In the genomic region with DNA sequence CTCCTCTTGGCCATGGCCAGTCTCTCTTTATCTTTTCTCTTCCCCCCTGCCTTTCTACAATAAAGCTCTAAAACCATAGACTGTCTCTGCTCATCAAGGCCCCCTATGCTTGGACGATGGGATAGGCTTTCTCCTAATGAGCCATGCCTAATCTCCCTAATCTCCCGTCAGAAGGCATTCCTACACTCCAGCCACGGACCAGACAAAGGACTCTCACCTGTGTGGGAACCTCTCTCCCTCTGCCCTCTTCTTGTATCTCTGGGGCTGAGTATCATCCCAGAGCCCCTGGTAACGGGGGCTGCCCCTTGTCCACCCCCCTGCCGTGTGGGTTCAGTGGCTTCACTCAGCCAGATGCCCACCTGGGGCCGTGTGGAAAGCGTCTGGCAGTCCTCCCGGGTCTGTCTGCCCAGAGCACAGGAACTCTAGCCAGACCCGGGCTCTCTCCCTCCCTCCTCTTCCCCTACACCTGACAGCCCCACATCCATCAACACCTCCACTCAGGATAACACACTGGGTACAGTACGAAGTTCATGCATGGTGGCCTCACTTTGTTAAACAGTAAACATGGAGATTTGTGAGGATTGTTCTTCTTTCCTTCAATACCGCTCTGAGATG, we compare ENCODE assay signal across 12 mouse cellular contexts. TPM values are rescaled to one million over a fixed set of nuclear protein-coding genes. Genes with fewer than 3 reads are reported as not detected.
A peak's percentile ranks its signal among the peaks of the same experiment; 100 is the strongest.
DNase-seq lines count a peak whose midpoint lies in the region; ATAC-seq lines count a peak whose summit lies in the region.
"Had no signal": no experiment of that assay in that cellular context is flagged by ENCODE, and none has a peak within 500 bp of the region (broad histone marks: within the 10 kb centered on the region; RNA-seq: fewer than 3 reads in every experiment).

No protein-coding gene starts in this region.

- WGBS in neural tube, embryonic 11.5 days, result 19% methylated on average over 11 of the region's 11 CpGs
- 26% methylated on average over 11 of the region's 11 CpGs for WGBS in hindbrain, embryonic 10.5 days

- DNase-seq in neural tube, embryonic 11.5 days (ENCODE audit: low spot score), result peak; percentile 11
- no peak for DNase-seq in neural tube, embryonic 10.5 days (ENCODE audit: extremely low spot score, low spot score)
- DNase-seq in hindbrain, embryonic 10.5 days (ENCODE audit: low spot score), result no peak
- peak; percentile 26 to 73 for DNase-seq in kidney, postnatal 25 days
- DNase-seq in spleen, postnatal 36 days (ENCODE audit: low spot score in 2 of 2), result no peak
- DNase-seq in T-cell, adult 2 months (ENCODE audit: low spot score), result no peak
- no peak for DNase-seq in adrenal gland, adult 18-20 months (ENCODE audit: low spot score in 2 of 2)
- DNase-seq in frontal cortex, postnatal 10 days (ENCODE audit: low spot score in 2 of 2), result no peak
- DNase-seq: gastrocnemius, postnatal 14 days; liver, embryonic 13.5 days; thymus, postnatal 4 days had no signal

- no peaks in the 10 kb centered on the region for H3K27me3 ChIP-seq in neural tube, embryonic 11.5 days (ENCODE audit: control insufficient read depth, insufficient read depth, low read length)
- H3K27me3 ChIP-seq in hindbrain, embryonic 10.5 days (ENCODE audit: insufficient read depth, poor library complexity, severe bottlenecking), result no peaks in the 10 kb centered on the region
- H3K27me3 ChIP-seq: liver, embryonic 13.5 days had no signal

- no peaks in the 10 kb centered on the region for H3K36me3 ChIP-seq in neural tube, embryonic 11.5 days (ENCODE audit: control insufficient read depth, insufficient read depth, low read length)
- H3K36me3 ChIP-seq in hindbrain, embryonic 10.5 days, result peaks cover under 1% of the 10 kb centered on the region; the same call in 1 of the 2 replicates
- H3K36me3 ChIP-seq: liver, embryonic 13.5 days had no signal

- H3K4me3 ChIP-seq in neural tube, embryonic 11.5 days (ENCODE audit: low read depth, low read length), result no peak overlapping the region
- H3K4me3 ChIP-seq in hindbrain, embryonic 10.5 days, result no peak overlapping the region
- H3K4me3 ChIP-seq: liver, embryonic 13.5 days had no signal

- H3K9ac ChIP-seq in neural tube, embryonic 11.5 days (ENCODE audit: low read length), result no peak overlapping the region
- H3K9ac ChIP-seq: liver, embryonic 13.5 days had no signal

- no peak overlapping the region for H3K27ac ChIP-seq in neural tube, embryonic 11.5 days (ENCODE audit: low read depth, low read length)
- H3K27ac ChIP-seq in hindbrain, embryonic 10.5 days, result peak overlapping the region; percentile 31; the same call in 1 of the 2 replicates
- H3K27ac ChIP-seq: liver, embryonic 13.5 days had no signal

- H3K4me1 ChIP-seq in neural tube, embryonic 11.5 days (ENCODE audit: control insufficient read depth, insufficient read depth, low read length), result no peaks in the 10 kb centered on the region
- peaks cover 10% of the 10 kb centered on the region for H3K4me1 ChIP-seq in hindbrain, embryonic 10.5 days (replicated peaks)
- H3K4me1 ChIP-seq: liver, embryonic 13.5 days had no signal

- H3K9me3 ChIP-seq in neural tube, embryonic 11.5 days (ENCODE audit: control insufficient read depth, low read length), result no peaks in the 10 kb centered on the region
- H3K9me3 ChIP-seq in hindbrain, embryonic 10.5 days, result no peaks in the 10 kb centered on the region
- H3K9me3 ChIP-seq: G1E; liver, embryonic 13.5 days had no signal

- ATAC-seq in neural tube, embryonic 11.5 days (ENCODE audit: insufficient read depth, low FRiP score, low TSS enrichment), result peak; percentile 9; the same call in 1 of the 2 replicates

- H3K4me2 ChIP-seq in neural tube, embryonic 11.5 days (ENCODE audit: low read depth), result no peak overlapping the region
- H3K4me2 ChIP-seq: liver, embryonic 13.5 days had no signal

RNA-seq across cellular contexts. Expression of a gene that starts 37.2 kb away (rescaled TPM):
- 29.9 and 33.6 TPM in 2 replicates for polyA plus RNA-seq in neural tube, embryonic 11.5 days (2014; fragmentation: Nextera tagmentation; extraction: Ambion mirVana)
- 25.2 and 26.4 TPM in 2 replicates for polyA plus RNA-seq in hindbrain, embryonic 10.5 days (2016; fragmentation: Nextera tagmentation; extraction: Ambion mirVana)
- 10 to 100 TPM; 13.0 to 20.8 TPM for total RNA-seq in adrenal gland, adult 18-20 months (2021)

Comparison
In these comparisons a context has a peak if more than half of its experiments do, and no peak if none do; other contexts are left out.
1. DNase-seq: peak in neural tube, embryonic 11.5 days (single experiment) and kidney, postnatal 25 days (2 of 2); none in neural tube, embryonic 10.5 days (single experiment), hindbrain, embryonic 10.5 days (single experiment), spleen, postnatal 36 days (0 of 2), T-cell, adult 2 months (single experiment), adrenal gland, adult 18-20 months (0 of 2) and frontal cortex, postnatal 10 days (0 of 2).